Mouse (Mus musculus) common myeloid progenitor, adult 5-6 weeks (primary cell): ENCODE measurements around the gene Rpp14. TPM values are rescaled to one million over a fixed set of nuclear protein-coding genes. Genes with fewer than 3 reads are reported as not detected.

Source experiments
- total RNA-seq: library from RNA; stranded (forward); fragments of 200-1000, 187-1606 nt; gene quantifications from 2 replicates; pipeline ENCODE4 v1.2.3, GENCODE M21; 2017

Gene Rpp14
- total RNA-seq, 1 experiment from 2014 or later, result 65.8 TPM

Other genes starting within 250 kb of the Rpp14 start
- gene Gm45521, start 123.1 kb upstream of the Rpp14 start, total RNA-seq, result not detected in 2 replicates
- not detected in 2 replicates for gene Dnase1l3, start 85.8 kb upstream of the Rpp14 start, total RNA-seq
- gene Abhd6, start 77.5 kb upstream of the Rpp14 start, total RNA-seq, result 1.4 and 1.8 TPM in 2 replicates
- gene Pxk, start 17.8 kb downstream of the Rpp14 start, total RNA-seq, result 6.8 and 14.0 TPM in 2 replicates
- gene Pdhb, start 92.7 kb downstream of the Rpp14 start, total RNA-seq, result 112 and 132 TPM in 2 replicates
- gene Kctd6, start 133.8 kb downstream of the Rpp14 start, total RNA-seq, result 7.3 and 7.9 TPM in 2 replicates
- gene Acox2, start 179.0 kb downstream of the Rpp14 start, total RNA-seq, result not detected in 2 replicates
- gene Fam107a, start 237.7 kb downstream of the Rpp14 start, total RNA-seq, result not detected in 2 replicates